Mouse (Mus musculus) gastrocnemius, postnatal 4 days (tissue): ENCODE measurements at regions not wholly inside any gene's neighbourhood (a gene's known extent, or its start where the extent isn't known, plus 50 kb on each side); places are given as distances from the start of the nearest gene placed in this dataset.

Experiments used
- DNase-seq, 2 experiments: peaks; one replicate each; pipeline ENCODE4 v3.0.0; 2021 to 2022; ENCODE audit warnings: low spot score in 2 of 2, mixed read lengths in 2 of 2

GRCm38 (mm10) chr12:43851264-43852009, 358.7 kb downstream of the Dnajb9 start:
- no peak for DNase-seq

GRCm38 (mm10) chr12:43843907-43844537, 366.1 kb downstream of the Dnajb9 start:
- DNase-seq, result no peak

GRCm38 (mm10) chr12:43831976-43832375, 378.1 kb downstream of the Dnajb9 start:
- DNase-seq, result no peak

- no peak for DNase-seq
Observed at GRCm38 (mm10) chr12:43828641-43829040, 381.5 kb downstream of the Dnajb9 start.

GRCm38 (mm10) chr12:43827901-43828300, 382.2 kb downstream of the Dnajb9 start:
- DNase-seq, result no peak

- DNase-seq, result no peak
Observed at GRCm38 (mm10) chr12:43827296-43827695, 382.8 kb downstream of the Dnajb9 start.

- DNase-seq, result no peak
Observed at GRCm38 (mm10) chr12:43813559-43813958, 396.6 kb downstream of the Dnajb9 start.

- DNase-seq, result no peak
Observed at GRCm38 (mm10) chr12:43772766-43773165, 437.4 kb downstream of the Dnajb9 start.

GRCm38 (mm10) chr12:43762151-43762550, 448.0 kb downstream of the Dnajb9 start:
- no peak for DNase-seq
